Mouse (Mus musculus) embryonic fibroblast, embryonic 13.5 days (primary cell): ENCODE measurements around the gene Pyroxd2.

ENCODE experiments used
- CTCF ChIP-seq: IDR thresholded peaks from 2 replicates; pipeline ENCODE4 v1.5.1; 2011; ENCODE audit warnings: mild to moderate bottlenecking, control low read depth, low read length, moderate library complexity, borderline replicate concordance; ENCODE audit not compliant: insufficient read depth
- POLR2A ChIP-seq: IDR thresholded peaks from 2 replicates; pipeline ENCODE4 v1.6.1; 2011; ENCODE audit warnings: low read depth, mild to moderate bottlenecking, control low read depth, low read length, moderate library complexity

DNA sequence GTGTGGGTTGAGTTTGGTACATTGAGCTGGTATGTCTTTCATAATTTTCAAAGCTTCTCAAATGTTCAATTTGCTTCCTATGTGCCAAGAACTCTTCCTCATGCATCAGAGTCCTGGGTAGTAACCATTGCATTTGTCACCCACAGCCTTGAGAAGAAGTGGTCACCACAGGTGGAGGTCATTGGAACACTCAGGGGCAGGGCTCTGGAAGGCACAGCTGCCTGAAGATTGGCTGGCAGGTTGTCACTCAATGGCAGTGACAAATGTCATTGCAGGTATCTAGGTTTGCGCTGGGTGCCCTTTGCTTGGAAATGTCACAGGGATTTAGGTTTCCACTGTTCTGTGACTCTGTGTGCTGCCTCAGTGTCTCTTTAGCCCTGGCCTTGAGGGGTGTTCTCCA is 62.3 kb downstream of the Pyroxd2 start:
- no peak for TF ChIP-seq POLR2A
- no peak for TF ChIP-seq CTCF
